Mouse (Mus musculus): ENCODE measurements around the gene Fxyd7.

Gene Fxyd7

DNA sequence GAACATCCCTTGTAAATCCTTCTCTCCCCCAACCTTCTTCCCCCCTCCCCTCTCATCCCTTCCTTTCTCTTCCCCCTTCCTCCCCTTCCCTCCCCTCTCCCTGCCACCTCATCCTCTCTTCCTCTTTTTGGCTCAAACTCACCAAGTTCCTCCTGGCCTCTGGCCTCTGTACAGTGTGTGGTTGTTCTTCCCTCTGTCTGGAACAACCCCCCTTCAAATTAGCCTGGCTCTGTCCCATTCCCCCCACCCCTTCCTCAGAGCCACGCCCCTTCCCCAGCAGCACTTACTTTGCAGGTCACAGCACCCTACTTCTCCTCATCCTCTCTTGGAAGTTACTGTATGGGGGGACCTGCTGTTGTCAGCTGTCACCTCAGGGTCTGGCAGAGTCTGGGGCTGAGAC lies 43.1 kb downstream of the Fxyd7 start:
- in situ Hi-C loops (cut with MboI, MseI), result no loop called here

DNA sequence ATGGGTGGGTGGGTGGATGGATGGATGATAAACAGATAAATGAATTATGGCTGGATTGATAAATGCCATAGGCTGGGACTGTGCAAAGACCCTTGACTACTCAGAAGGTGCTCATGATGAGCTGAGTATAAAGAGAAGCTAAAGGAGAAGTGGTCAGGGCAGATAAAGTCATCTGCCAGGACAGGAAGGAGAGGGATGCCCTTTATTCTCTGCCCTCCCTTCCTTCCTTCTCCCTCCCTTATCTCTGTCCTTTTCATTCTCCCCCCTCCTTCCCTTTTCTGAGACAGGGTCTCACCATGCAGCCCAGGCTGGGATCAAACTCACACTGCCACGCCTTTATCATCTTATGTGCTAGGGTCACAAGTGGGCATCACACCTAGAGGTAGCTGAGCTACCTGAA lies 43.5 kb downstream of the Fxyd7 start:
- in situ Hi-C loops (cut with MboI, MseI), result no loop called here

DNA sequence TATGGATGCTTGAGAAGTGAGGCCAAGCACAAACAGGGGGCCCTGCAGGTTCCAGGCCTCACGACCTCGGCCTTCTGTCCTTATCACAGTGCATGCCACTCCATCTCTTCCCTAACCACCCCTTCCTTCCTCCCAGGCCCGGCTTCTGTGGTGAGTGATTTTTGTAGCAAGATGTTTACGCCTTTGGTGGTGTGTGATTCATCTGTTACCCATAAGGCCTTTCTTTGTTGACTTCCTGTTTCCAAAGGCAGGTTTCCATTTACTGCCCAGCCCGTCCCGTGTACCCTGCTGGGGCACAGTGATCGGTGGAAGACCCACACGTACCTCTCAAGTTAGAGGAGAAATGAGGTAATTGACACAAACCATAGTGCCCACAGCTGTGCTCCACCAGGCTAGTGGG lies 48.6 kb downstream of the Fxyd7 start:
- in situ Hi-C loops (cut with MboI, MseI), result no loop called here

DNA sequence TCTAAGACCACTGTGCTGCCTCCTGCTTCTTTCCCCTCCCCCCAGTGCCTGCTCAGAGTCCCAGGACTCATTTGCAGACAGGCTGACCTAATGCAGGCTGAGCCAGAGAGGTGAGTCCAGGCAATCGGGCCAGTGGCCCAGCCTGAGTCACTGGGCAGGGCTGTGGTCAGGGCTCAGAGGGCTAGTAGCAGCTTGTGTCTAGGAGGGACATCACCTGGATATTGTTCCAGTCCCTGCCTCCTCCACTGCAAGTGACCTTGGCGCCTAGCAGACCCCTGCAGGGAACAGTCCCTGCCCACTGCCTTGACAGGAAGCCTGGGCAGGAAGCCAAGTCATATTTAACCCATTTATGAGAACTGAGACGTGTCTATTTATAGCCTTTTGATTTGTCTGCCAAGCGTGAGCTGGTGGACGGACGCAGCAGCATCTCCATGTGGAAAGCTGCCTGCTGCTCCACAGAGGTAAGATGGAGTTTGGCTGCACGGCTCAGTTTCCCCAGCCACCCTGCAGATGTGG lies 50.7 kb downstream of the Fxyd7 start:
- in situ Hi-C loops (cut with MboI, MseI), result no loop called here

DNA sequence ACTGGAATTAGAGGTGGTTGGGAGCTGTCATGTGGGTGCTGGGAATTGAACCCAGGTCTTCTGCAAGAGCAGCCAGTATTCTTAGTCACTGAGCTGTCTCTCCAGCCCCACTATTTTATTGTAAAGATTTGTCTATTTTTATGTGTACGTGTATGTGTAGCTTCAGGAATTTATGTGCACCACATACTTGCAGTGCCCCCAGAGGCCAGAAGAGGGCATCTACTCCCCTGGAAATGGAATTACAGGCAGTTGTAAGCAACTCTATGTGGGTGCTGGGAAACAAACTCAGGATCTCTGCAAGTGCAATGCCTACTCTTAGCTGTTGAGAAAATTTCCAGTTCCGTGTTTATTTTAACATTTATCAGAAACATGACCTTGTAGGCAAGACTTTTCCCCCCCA lies 54.8 kb downstream of the Fxyd7 start:
- in situ Hi-C loops (cut with MboI, MseI), result no loop called here

DNA sequence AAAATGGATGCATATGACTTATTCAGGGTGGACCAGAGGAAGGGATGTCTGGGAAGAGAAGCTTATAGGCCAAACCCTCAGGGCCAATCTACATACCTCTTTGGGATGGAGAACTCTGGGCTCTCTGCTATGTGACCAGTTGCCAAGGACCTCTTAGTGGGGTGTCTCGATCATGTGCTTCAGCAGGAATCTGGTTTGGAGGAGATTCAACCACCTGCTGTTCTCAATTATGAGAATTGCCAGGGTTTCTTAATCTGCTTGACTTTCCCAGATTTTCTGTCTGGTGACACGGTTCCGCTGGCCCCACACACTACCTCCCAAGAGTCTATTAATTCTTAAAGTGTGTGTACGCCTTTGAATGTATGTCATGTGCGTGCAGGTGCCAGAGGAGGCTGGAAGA lies 57.3 kb downstream of the Fxyd7 start:
- in situ Hi-C loops (cut with MboI, MseI), result loop anchor here (5.0 kb wide), 1 partner anchor 103 kb away; no protein-coding TSS in a partner anchor
